Mouse (Mus musculus) layer of hippocampus, postnatal 10 days (tissue): ENCODE measurements at regions not wholly inside any gene's neighbourhood (a gene's known extent, or its start where the extent isn't known, plus 50 kb on each side); places are given as distances from the start of the nearest gene placed in this dataset.

Experiments used
- DNase-seq, 2 experiments: peaks; one replicate each; pipeline ENCODE4 v3.0.0; 2021; ENCODE audit warnings: low spot score in 2 of 2

DNA sequence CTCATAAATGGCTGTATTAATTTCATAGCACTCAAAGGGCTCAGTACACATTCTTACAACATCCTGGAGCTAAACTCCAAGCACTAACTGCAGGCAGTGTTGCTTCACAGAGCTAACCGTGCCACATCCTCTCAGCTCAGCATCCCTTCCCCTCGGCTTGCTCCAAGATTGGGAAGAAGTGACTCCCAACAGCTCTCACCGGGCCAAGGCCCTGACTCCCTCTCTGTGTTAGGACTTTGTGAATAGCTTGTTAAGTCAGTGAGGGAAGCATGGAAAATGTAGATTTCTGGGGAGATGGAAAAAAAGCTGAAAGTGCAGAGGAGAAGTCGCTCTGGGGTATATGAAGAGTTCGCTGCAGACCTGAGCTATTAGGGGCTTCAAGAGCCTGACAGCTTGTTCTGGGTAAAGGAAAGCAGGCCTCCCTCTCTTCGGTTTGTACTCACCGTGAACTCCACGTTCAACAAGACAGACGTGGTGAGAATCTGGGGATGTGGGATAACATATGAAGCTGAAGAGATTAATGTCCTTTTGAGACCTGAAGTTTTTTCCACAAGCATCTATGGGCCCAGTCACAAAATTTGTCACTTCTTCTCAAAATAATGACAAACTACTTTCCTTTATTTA is 213.5 kb upstream of the Sfrp2 start:
- DNase-seq: no peak

DNA sequence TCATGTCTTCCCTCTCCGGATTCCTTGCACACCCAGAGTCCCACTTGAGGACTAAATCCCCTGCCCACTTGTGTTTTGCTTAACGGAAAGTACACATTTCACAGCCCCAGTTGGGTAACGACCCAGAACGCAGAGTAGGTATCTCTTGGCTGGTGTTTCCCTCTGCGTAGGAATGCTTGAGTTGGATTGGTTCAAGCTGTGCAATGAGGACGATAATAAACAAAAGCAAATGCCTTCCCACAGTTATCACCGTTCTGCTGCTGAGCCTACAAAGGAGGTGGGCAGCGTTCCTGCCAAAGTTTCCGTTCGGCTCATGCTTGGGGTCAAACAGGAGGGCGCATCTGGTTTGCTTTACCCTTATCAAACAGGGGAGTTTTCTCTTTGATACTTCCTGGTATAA is 212.3 kb upstream of the Sfrp2 start:
- no peak for DNase-seq

DNA sequence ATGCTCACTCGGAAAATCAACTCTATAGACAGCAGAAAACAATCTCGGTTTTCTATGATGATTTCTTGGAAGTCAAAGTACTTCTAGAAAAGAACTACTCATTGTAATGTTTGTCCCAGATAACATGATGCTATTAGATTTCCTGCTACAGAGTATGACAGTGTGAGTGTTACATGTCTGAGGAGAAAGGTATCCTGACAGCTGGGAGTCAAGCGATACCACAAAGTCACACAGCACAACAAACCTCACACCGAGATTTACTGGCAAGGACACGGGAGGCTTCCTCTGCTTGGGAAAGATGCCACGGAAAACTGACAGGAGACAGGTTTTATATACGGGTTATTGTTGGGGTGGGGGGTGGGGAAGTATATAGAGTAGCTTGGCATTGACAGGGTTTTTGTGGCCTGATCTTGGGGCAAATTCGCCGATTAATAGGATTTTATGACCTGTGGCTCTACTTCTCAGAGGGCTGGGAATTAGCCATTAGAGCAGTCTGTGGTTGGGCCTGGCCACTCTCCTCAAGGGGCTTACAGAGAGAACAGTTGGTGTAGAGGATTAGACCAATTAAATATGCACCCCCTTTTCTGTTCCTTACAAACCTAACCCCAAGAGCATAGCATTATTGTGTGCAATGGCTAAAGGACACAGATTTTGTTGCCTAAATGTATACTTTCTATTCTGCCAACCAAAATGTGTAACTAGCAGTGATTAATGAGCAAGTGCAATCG is 209.2 kb upstream of the Sfrp2 start:
- DNase-seq: no peak

DNA sequence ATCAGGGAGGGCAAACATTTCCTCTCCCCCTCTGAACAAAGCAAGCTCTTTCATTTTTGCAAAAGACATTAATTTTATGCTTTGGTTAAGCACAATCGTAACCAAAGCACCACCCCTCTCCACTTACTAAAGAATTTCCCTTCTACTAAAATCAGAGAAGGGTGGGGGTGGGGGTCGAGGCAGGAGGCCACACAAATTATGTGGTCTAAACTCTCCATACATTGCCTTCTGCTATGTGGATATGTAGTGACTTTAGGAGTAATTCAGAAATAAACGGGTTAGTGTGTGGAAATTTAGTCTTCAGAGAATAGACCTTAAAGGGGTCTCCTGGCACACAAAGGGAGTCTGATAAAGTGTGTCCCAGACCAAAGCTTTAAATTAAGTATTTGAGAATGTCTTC is 204.1 kb upstream of the Sfrp2 start:
- no peak for DNase-seq

DNA sequence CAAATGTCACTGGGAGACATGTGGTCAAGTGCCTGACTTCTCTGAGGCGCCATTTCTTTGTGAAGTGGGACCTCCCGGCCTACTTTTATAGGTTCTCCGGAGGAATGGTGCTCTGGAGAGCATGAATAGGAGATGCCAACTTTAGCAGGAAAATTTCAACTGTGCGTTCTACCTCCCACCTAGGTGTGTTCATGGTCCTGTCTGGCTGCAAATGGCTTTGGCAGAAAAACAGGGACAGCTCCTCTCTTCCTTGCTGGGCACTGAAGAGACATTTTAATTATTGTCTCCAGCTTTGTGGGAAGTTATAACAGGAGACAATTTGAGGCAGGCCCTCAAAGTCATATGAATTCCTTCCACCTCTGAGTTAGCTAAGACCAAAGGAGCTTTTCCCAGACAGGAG is 190.6 kb upstream of the Sfrp2 start:
- no peak for DNase-seq

DNA sequence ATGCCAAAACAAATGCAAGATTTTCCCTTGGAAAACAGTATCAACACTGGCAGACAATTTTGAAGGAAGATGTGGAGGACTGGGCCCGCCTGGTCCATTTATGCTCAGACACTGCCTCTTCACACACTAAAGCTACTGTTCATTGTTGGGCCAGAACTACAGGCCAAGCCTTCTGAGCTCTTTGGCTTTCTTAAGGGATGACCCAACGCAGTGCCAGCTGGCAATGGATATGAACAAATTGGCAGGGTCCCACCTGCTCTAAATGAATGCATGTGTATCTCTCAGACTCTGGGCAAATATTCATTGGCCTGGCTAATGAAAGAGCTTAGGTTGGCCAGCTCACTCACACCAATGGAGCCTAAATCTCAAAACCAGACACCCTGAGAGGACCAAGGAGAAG is 190.0 kb upstream of the Sfrp2 start:
- peak; percentile 51 to 65 for DNase-seq

DNA sequence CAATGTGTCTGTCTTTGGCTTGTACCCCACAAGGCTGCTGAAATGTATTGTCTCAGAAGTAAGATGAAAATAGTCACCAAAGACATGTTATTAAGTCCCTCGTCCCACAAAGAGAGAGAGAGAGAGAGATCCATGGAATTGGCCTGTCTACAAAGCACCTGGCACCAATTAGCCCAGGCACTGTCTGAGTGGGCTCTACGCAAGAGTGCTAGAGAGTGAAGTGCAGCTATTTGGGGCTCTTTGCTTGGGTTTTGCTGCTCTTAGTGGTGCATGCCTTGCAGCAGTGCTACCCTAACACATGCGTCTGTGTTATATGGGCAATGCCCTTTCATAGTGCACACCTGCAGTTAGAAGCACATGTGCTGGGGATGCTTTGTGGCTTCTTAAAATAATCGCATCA is 185.4 kb upstream of the Sfrp2 start:
- DNase-seq: no peak

DNA sequence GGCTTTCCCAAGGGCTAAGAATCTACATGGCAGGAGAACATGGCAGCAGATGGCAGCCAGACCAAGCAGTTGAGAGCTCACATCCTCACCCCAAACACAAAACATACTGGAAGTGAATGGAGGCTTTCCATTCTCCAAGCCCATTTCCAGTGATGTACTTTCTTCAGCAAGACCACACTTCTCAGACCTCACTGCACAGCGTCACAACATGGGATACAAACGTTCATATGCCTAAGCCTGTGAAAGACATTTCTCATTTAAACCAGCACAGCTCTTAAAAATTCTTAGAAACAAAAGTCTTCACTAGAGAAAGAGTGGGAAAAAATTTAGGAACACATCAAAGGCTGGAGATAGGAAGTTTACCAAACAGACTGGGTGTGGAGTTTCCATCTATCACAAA is 183.9 kb upstream of the Sfrp2 start:
- no peak for DNase-seq

DNA sequence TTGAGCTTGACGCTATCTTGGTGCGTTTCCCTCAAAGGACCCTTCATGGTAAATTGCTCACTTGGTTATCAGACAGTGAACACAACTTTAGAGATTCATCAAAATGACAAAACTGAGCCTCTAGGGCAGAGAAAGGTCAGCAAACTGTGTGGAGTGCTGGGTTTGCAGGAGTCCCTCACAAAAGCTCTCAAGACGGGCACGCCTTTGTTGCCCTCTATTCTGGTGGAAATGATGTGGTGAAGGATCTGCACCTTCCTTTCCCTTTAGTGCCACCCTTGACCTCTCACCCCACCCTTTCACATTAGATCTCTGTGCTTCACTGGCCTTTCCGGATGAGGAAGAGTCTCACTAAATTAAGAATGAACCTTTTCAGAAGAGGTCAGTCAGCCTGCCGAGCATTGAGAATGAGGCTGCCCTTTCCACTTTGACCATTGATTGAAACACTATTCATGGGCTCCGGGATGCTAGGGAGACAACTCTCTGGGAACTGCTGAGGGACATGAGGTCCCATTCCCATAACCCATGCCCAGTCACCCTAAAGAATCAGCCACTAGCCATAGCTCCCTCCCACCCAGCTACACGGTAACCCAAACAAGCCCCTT is 182.9 kb upstream of the Sfrp2 start:
- no peak for DNase-seq

DNA sequence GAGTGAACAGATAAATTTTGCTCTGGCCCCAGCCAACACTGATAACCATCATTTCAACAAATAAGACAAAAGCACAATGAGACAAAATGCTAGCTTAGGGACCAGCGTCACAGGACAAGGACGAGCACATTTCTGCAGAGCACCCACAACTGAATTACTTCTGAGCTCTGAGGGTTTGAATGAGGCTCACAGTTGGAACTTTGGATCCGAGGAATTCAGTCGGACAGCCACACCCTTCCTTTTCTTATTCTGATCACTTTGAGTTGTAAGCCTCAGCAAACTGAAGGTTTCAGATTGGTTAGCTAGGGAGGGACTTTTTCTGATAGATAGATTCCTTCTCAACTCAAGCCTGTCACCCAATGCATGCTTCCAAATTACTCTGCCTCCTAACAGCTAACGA is 180.0 kb upstream of the Sfrp2 start:
- DNase-seq: no peak

DNA sequence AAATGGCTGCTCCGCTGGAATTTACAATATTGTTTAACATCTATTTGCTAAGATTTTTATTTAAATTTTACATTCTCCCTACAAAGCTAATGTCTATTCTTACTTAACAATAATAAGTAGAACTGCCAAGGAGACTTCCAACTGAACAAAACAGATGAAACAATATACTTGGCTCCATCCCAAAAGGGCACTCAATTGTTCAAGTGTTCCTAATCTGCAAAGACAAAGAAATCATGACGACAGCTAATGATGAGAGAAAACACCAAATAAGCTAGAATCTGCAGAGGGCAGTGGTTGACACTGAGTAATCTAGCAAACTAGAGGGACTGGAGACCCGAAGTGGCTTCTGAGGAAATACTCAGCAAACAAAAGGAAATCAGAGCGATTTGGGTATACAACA is 179.6 kb upstream of the Sfrp2 start:
- no peak for DNase-seq

DNA sequence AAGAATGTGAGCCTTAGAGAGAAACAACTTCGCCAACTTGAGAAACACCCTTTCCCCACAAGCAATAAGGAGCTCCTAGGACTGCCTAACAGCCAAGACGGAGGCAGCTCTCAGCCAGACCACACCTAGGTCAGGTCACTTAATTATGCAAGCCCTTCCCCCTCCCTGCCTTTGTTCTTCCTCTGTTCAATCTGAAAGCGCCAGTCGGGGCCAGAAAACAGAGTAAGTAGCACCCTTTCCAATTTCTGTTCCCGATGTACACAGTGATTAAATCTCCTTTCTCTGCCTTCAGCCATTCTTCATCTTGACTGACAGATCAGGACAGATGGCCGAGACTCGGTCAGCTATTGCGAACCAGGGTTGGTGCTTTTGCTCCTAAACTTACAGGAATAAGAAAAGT is 177.0 kb upstream of the Sfrp2 start:
- DNase-seq: no peak

DNA sequence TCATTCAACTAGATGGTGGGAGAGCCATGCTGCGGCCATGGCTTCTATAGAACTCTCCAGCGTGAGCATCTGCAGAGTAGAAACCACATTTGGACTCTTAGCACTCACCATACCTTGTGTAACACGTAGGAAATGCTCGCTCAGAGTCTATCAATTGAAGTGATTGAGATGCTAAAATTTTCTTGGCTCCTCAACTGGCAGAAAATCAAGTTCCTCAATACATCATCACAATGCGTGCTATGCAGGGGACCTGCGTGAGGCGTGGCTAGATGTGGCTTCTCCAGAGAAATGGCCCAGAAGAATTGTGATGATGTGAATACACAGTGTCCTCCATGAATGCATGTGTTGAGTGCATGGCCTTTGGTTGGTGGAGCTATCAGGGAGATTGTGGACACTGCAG is 174.9 kb upstream of the Sfrp2 start:
- no peak for DNase-seq

DNA sequence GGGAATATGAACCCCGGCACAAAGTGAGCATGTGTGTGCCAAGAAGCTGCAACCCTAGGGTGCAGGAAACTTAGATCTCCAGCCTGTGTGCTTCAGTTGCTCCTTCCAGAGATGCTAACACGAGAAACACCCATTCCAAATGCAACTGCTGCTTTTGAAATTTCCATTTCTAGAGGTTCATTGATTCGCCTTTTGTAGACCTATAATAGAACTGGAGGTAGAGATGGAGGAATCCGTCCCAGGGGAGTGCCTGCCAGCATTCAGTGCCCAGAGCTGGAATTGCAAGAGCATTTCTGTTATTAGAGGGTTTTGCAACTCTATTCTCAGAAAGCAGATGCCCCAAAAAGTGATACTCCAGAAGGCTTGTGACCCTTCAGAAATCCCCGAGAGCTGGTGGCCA is 172.8 kb upstream of the Sfrp2 start:
- DNase-seq: no peak

DNA sequence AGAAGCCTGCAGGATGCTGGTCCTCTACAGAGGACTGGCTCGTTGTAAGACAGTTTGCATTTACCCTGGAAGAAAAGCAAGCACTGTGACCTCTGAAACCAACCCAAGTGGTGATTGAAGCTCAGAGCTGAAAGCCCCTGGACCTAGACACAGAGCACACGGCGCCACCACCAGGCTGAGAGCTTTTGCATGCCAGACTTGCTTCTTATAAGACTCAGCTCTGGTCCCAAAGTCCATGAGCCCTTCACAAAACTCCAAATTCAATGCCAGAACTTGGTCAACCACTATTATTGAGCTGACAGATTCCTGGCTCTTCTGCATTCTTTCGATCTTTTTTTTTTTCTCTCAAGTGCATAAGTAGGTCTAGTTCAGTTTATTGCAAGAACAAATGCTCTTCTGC is 164.6 kb upstream of the Sfrp2 start:
- DNase-seq: no peak

DNA sequence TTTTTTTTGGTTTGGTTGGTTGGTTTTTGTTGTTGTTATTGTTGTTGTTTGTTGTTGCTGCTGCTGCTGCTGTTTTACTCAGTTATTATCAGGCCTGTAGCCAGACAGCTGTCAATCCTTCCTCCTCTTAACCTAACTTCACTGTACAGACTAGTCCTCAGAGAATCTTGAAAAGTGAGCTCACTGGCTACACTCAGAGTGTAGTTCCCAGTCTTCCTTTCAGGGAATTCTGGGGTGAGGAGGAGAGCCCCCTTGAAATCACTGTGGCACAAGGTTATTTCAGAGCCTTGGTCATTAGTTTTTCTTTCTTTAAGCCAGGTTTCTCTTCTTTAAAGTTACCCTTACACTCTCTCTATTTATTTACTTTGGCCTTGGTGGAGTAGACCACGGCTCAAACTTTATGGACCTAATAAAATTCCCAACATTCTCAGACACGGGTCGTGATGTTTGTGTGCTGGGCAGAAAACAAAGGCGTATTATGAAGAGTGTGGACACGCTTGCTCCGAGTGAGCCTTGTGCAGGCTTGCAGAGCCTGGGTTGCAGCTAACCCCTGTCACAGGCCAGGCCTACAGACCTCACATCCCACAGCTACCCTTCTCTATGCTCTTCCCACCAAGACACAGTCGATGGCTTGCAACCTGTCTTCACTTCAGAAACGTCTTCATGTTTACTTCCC is 156.9 kb upstream of the Sfrp2 start:
- DNase-seq: no peak

DNA sequence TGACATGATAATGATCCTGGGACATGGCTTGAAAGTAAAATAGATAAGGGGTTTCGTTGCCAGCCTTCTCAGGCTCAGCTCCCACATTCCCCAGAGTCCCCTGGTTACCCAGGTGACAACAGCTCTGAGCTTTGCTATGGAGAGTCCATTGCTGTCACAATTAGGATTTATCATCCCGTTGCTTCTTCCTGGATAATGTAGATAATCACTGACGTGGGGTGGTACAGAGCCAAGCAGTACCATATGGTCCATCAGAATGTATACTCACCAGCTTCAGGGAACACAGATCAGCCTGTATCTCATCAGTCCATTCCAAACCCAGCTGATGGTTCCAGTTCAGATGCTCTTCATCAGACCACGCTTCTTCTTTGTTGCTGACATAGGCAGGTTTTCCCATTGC is 145.7 kb upstream of the Sfrp2 start:
- peak in 1 of 2 experiments; percentile 13 for DNase-seq

DNA sequence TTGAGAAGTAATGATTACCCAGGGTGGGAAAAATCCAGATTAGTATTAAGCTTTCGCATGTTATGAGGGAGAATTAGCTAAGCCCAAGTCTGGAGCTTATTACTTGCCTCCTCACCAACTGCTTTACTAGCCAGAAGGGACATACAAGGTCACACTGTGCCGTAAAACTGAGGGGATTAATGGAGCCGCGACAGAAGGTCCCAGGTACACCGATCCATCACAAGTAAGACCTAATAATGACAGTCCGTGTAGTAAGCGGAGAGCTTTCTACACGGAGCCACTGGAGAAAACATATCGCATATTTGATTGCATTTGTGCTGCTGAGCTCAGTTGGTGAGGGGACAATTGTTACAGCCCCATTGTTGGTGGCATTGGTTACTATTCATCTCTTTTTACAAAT is 133.1 kb upstream of the Sfrp2 start:
- no peak for DNase-seq

DNA sequence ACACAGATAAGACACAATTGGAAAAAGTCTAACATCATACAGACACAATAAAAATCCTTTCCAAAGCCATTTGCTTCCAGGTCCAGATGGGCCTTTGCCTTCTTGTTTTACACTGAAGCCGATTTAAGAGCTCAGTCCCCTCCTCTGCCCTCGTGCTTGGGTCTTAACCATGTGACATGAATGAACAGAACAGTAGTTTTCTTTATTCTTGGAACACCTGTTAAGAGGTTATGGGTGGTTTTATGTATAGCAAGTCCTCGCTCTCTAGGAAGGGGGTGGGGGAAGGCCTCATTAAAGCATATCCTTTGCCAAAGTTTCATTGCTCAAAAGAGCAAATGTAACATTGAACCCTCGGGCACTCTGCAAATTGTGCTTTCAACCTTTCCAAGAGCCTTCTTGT is 125.7 kb upstream of the Sfrp2 start:
- DNase-seq: no peak

DNA sequence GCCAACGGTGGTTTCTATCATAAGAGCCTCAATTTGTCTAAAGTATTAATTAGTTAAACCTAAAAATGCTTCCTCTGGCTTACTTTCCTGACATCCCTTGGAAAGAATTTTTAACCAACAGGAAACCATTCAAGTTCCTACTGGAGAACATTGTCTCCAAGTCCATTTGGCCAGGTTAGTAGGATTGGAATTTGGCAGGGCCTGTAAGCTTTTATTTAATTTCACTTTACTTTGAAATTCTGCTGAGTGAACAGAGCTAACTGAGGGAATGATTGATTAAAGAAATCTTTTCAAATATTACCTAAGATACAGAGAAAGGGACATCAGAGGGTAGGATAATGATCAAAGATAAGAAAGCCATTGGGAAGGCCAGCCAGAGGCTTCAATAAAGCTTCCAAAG is 102.4 kb upstream of the Sfrp2 start:
- no peak for DNase-seq

DNA sequence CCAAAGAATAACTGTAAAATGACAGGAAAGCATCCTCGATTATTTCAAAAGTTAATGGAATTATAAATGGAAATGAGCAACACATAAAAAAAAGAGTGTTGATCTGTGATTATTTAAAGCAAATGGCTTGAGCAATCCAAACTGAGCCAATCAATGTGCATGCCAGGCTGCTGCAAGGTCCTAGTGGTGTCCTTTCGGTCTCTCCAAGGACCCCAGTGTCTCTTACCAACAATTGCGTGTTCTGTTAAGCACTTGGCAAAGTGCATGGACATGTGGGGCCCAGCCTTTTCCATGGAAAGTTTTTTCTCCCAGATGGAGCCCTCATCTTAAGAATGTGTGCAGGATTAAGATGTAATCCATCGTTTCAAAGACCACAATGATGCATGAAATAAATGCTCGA is 90.0 kb upstream of the Sfrp2 start:
- no peak for DNase-seq

DNA sequence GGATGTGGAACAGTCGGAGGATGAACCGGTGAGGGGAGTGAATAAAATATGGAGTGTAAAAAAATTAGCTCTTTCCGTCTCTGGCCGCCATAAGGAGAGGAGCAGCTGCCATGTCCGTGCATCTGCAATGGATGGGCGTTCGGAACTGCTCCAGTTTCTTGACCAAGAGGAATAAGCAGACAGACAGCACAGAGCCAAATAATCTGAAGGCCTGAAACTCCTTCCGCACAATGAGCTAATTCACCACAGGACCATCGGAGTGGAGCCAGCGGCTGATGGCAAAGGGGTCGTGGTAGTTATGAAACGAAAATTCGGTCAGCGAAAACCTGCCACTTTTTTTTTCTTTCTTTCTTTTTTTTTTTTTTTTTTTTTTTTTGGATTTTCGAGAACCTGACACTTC is 79.5 kb upstream of the Sfrp2 start:
- DNase-seq: no peak

DNA sequence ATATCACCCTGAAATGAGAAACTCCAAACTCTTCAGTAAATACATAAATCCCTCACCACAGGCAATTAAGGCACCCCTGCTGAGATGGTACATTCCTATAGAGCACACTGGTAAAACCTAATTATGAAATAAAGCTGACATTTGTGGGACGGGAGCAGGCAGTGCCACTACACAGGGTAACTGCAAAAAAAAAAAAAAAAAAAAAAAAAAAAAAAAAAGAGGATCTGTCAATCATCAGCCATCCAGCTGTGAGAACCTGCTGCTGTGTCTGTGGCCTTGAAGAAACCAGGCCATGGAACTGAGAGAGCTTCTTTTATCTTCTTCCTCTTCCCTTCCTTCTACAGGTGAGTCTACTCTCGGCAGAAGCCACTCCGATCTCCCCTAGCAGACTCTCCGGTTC is 78.6 kb upstream of the Sfrp2 start:
- DNase-seq: no peak
